Comparison of ENCODE assay signal across 8 mouse cellular contexts in the genomic region with DNA sequence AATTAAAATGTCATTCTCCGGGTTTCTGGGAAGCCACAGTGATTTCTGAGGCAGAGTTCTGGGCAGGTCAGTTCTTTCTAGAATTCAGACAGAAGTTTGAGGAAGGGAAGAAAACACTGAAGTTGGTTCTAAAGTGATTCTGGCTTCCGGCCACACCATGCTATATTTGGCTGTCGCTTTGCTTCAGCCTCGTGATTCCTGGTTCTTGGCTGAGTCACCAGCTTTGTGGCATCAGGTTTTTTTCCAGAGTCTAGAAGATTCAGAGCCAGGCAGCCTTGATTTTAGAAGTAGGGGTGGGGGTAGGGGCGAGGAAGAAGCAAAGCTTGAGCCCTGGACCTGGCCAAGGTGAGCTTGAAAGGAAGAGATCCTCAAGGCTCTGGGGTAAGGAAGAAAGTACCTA. TPM values are rescaled to one million over a fixed set of nuclear protein-coding genes. Genes with fewer than 3 reads are reported as not detected.
DNase-seq lines count a peak whose midpoint lies in the region; ATAC-seq and TF ChIP-seq lines count a peak whose summit lies in the region.

No protein-coding gene starts in this region.

- ATAC-seq in heart, embryonic 11.5 days (replicated peaks; ENCODE audit: insufficient number of reproducible peaks, low FRiP score, low TSS enrichment): no peak
- no peak for ATAC-seq in kidney, embryonic 15.5 days (replicated peaks; ENCODE audit: low FRiP score)
- no peak for ATAC-seq in liver, embryonic 13.5 days (ENCODE audit: low read depth)

- H3K4me3 ChIP-seq in heart, embryonic 11.5 days (ENCODE audit: low read depth, low read length): no peak overlapping the region
- no peak overlapping the region for H3K4me3 ChIP-seq in kidney, embryonic 15.5 days (replicated peaks)
- no peak overlapping the region for H3K4me3 ChIP-seq in liver, embryonic 13.5 days (replicated peaks)
- peak overlapping the region; percentile 24; the same call in 1 of the 2 replicates for H3K4me3 ChIP-seq in small intestine, adult 2 months (ENCODE audit: low read depth, low read length)

- no peak overlapping the region for H3K4me2 ChIP-seq in heart, embryonic 11.5 days
- H3K4me2 ChIP-seq in kidney, embryonic 15.5 days: no peak overlapping the region
- H3K4me2 ChIP-seq in liver, embryonic 13.5 days: no peak overlapping the region

- H3K36me3 ChIP-seq in heart, embryonic 11.5 days (ENCODE audit: control insufficient read depth, insufficient read depth, low read length): no peaks in the 10 kb centered on the region
- peaks cover 6% of the 10 kb centered on the region; the same call in 1 of the 2 replicates for H3K36me3 ChIP-seq in kidney, embryonic 15.5 days
- peaks cover 12% of the 10 kb centered on the region for H3K36me3 ChIP-seq in liver, embryonic 13.5 days
- peaks cover 8% of the 10 kb centered on the region for H3K36me3 ChIP-seq in small intestine, adult 2 months (ENCODE audit: control insufficient read depth, insufficient read depth, low read length)

- peak overlapping the region; percentile 99 for H3K27ac ChIP-seq in heart, embryonic 11.5 days (ENCODE audit: low read depth, low read length)
- H3K27ac ChIP-seq in kidney, embryonic 15.5 days: peak overlapping the region; percentile 99
- H3K27ac ChIP-seq in liver, embryonic 13.5 days: peak overlapping the region; percentile 98
- H3K27ac ChIP-seq in small intestine, adult 2 months (ENCODE audit: insufficient read depth, low read depth, low read length): peak overlapping the region; percentile 99

- no peak for TF ChIP-seq POLR2A in small intestine, adult 2 months (IDR thresholded peaks at IDR 0.05; ENCODE audit: low read depth, low read length)

- no peaks in the 10 kb centered on the region for H3K27me3 ChIP-seq in heart, embryonic 11.5 days (ENCODE audit: control insufficient read depth, insufficient read depth, low read length)
- no peaks in the 10 kb centered on the region for H3K27me3 ChIP-seq in kidney, embryonic 15.5 days
- H3K27me3 ChIP-seq in liver, embryonic 13.5 days: peaks cover under 1% of the 10 kb centered on the region; the same call in 1 of the 2 replicates
- no peaks in the 10 kb centered on the region for H3K27me3 ChIP-seq in small intestine, adult 2 months (ENCODE audit: control insufficient read depth, insufficient read depth, low read length)

- no peak overlapping the region for H3K9ac ChIP-seq in heart, embryonic 11.5 days (ENCODE audit: low read depth, low read length)
- H3K9ac ChIP-seq in kidney, embryonic 15.5 days: no peak overlapping the region
- H3K9ac ChIP-seq in liver, embryonic 13.5 days: no peak overlapping the region; the same call in 1 of the 2 replicates

- 58% methylated on average over 5 of the region's 5 CpGs for WGBS in heart, embryonic 11.5 days (ENCODE audit: insufficient replicate concordance)
- WGBS in kidney, embryonic 15.5 days: 71% methylated on average over 5 of the region's 5 CpGs
- WGBS in liver, embryonic 13.5 days (ENCODE audit: insufficient replicate concordance): 74% methylated on average over 5 of the region's 5 CpGs
- 14% methylated on average over 5 of the region's 5 CpGs for WGBS in small intestine, adult 2 months

- no peak for TF ChIP-seq CTCF in small intestine, adult 2 months (IDR thresholded peaks at IDR 0.05; ENCODE audit: extremely low read depth, insufficient read length, insufficient replicate concordance, low read depth, low read length)

- no peaks in the 10 kb centered on the region for H3K9me3 ChIP-seq in heart, embryonic 11.5 days (replicated peaks; ENCODE audit: control insufficient read depth, low read length)
- H3K9me3 ChIP-seq in kidney, embryonic 15.5 days (replicated peaks): no peaks in the 10 kb centered on the region
- H3K9me3 ChIP-seq in liver, embryonic 13.5 days (replicated peaks): no peaks in the 10 kb centered on the region

- H3K4me1 ChIP-seq in heart, embryonic 11.5 days (ENCODE audit: control insufficient read depth, insufficient read depth, low read length): peaks cover 34% of the 10 kb centered on the region
- peaks cover 47% of the 10 kb centered on the region for H3K4me1 ChIP-seq in kidney, embryonic 15.5 days
- peaks cover 59% of the 10 kb centered on the region for H3K4me1 ChIP-seq in liver, embryonic 13.5 days (replicated peaks)
- H3K4me1 ChIP-seq in small intestine, adult 2 months (ENCODE audit: control insufficient read depth, insufficient read depth, insufficient read length, low read length): peaks cover 12% of the 10 kb centered on the region

- DNase-seq in urinary bladder, postnatal 14 days (ENCODE audit: low spot score): peak; percentile 76
- DNase-seq in urinary bladder, adult 2 months (ENCODE audit: low spot score): no peak
- DNase-seq in cerebellum, postnatal 25 days: peak; percentile 69 to 82
- DNase-seq in liver, embryonic 13.5 days: no peak
- DNase-seq in thymus, postnatal 0 days (ENCODE audit: low spot score): no peak

RNA-seq across cellular contexts. Expression of gene Ubc, which starts 1.6 kb away (rescaled TPM):
- polyA plus RNA-seq in urinary bladder, adult 2 months (2012; rRNA removed): 740 and 949 TPM in 2 replicates
- polyA plus RNA-seq in heart, embryonic 11.5 days (2014; fragmentation: Nextera tagmentation; extraction: Ambion mirVana): 833 and 922 TPM in 2 replicates
- 1,049 and 1,140 TPM in 2 replicates for polyA plus RNA-seq in kidney, embryonic 15.5 days (2015; fragmentation: Nextera tagmentation; extraction: Ambion mirVana)
- 517 and 564 TPM in 2 replicates for polyA plus RNA-seq in liver, embryonic 13.5 days (2015; fragmentation: Nextera tagmentation; extraction: Ambion mirVana)
- 327 and 848 TPM in 2 replicates for polyA plus RNA-seq in small intestine, adult 2 months (2012; rRNA removed)
- 532 and 603 TPM in 2 replicates for polyA plus RNA-seq in thymus, postnatal 0 days (2015; fragmentation: Nextera tagmentation; extraction: Ambion mirVana)

RNA-seq across cellular contexts. Expression of gene Gm10382, which starts 2.5 kb away (rescaled TPM):
- polyA plus RNA-seq in urinary bladder, adult 2 months (2012; rRNA removed): 0.29 and 0.40 TPM in 2 replicates
- 0.42 TPM in 1 of 2 replicates, not detected in the other for polyA plus RNA-seq in heart, embryonic 11.5 days (2014; fragmentation: Nextera tagmentation; extraction: Ambion mirVana)
- polyA plus RNA-seq in kidney, embryonic 15.5 days (2015; fragmentation: Nextera tagmentation; extraction: Ambion mirVana): 0.31 and 0.49 TPM in 2 replicates
- 0.10 and 0.21 TPM in 2 replicates for polyA plus RNA-seq in liver, embryonic 13.5 days (2015; fragmentation: Nextera tagmentation; extraction: Ambion mirVana)
- polyA plus RNA-seq in small intestine, adult 2 months (2012; rRNA removed): 0.08 and 0.15 TPM in 2 replicates
- polyA plus RNA-seq in thymus, postnatal 0 days (2015; fragmentation: Nextera tagmentation; extraction: Ambion mirVana): 0.44 and 0.74 TPM in 2 replicates

RNA-seq across cellular contexts. Expression of gene Dhx37, which starts 42.3 kb away (rescaled TPM):
- 15.7 and 16.8 TPM in 2 replicates for polyA plus RNA-seq in urinary bladder, adult 2 months (2012; rRNA removed)
- 9.9 and 10.6 TPM in 2 replicates for polyA plus RNA-seq in heart, embryonic 11.5 days (2014; fragmentation: Nextera tagmentation; extraction: Ambion mirVana)
- polyA plus RNA-seq in kidney, embryonic 15.5 days (2015; fragmentation: Nextera tagmentation; extraction: Ambion mirVana): 13.3 and 15.6 TPM in 2 replicates
- polyA plus RNA-seq in liver, embryonic 13.5 days (2015; fragmentation: Nextera tagmentation; extraction: Ambion mirVana): 5.8 and 6.2 TPM in 2 replicates
- 10.1 and 13.2 TPM in 2 replicates for polyA plus RNA-seq in small intestine, adult 2 months (2012; rRNA removed)
- 8.1 and 8.2 TPM in 2 replicates for polyA plus RNA-seq in thymus, postnatal 0 days (2015; fragmentation: Nextera tagmentation; extraction: Ambion mirVana)

RNA-seq across cellular contexts. Expression of gene Bri3bp, which starts 49.8 kb away (rescaled TPM):
- polyA plus RNA-seq in urinary bladder, adult 2 months (2012; rRNA removed): 3.5 and 7.5 TPM in 2 replicates
- polyA plus RNA-seq in heart, embryonic 11.5 days (2014; fragmentation: Nextera tagmentation; extraction: Ambion mirVana): 30.8 and 32.7 TPM in 2 replicates
- polyA plus RNA-seq in kidney, embryonic 15.5 days (2015; fragmentation: Nextera tagmentation; extraction: Ambion mirVana): 41.5 and 42.0 TPM in 2 replicates
- 30.7 and 31.8 TPM in 2 replicates for polyA plus RNA-seq in liver, embryonic 13.5 days (2015; fragmentation: Nextera tagmentation; extraction: Ambion mirVana)
- polyA plus RNA-seq in small intestine, adult 2 months (2012; rRNA removed): 28.5 and 33.5 TPM in 2 replicates
- polyA plus RNA-seq in thymus, postnatal 0 days (2015; fragmentation: Nextera tagmentation; extraction: Ambion mirVana): 37.3 and 42.5 TPM in 2 replicates

RNA-seq across cellular contexts. Expression of gene Scarb1, which starts 50.7 kb away (rescaled TPM):
- polyA plus RNA-seq in urinary bladder, adult 2 months (2012; rRNA removed): 75.6 and 92.2 TPM in 2 replicates
- 57.1 and 67.0 TPM in 2 replicates for polyA plus RNA-seq in heart, embryonic 11.5 days (2014; fragmentation: Nextera tagmentation; extraction: Ambion mirVana)
- polyA plus RNA-seq in kidney, embryonic 15.5 days (2015; fragmentation: Nextera tagmentation; extraction: Ambion mirVana): 67.6 and 97.9 TPM in 2 replicates
- 66.1 and 76.3 TPM in 2 replicates for polyA plus RNA-seq in liver, embryonic 13.5 days (2015; fragmentation: Nextera tagmentation; extraction: Ambion mirVana)
- 19.4 and 70.2 TPM in 2 replicates for polyA plus RNA-seq in small intestine, adult 2 months (2012; rRNA removed)
- polyA plus RNA-seq in thymus, postnatal 0 days (2015; fragmentation: Nextera tagmentation; extraction: Ambion mirVana): 36.7 and 37.9 TPM in 2 replicates

Comparison
In these comparisons a context has a peak if more than half of its experiments do, and no peak if none do; other contexts are left out.
1. DNase-seq: peak in urinary bladder, postnatal 14 days (single experiment) and cerebellum, postnatal 25 days (2 of 2); none in urinary bladder, adult 2 months (single experiment), liver, embryonic 13.5 days (single experiment) and thymus, postnatal 0 days (single experiment).
2. Peak in every context shown above with its lines, with median percentiles within 50 percentile points of each other: H3K27ac ChIP-seq.